Mouse (Mus musculus): ENCODE measurements around the gene Elk1.

DNA sequence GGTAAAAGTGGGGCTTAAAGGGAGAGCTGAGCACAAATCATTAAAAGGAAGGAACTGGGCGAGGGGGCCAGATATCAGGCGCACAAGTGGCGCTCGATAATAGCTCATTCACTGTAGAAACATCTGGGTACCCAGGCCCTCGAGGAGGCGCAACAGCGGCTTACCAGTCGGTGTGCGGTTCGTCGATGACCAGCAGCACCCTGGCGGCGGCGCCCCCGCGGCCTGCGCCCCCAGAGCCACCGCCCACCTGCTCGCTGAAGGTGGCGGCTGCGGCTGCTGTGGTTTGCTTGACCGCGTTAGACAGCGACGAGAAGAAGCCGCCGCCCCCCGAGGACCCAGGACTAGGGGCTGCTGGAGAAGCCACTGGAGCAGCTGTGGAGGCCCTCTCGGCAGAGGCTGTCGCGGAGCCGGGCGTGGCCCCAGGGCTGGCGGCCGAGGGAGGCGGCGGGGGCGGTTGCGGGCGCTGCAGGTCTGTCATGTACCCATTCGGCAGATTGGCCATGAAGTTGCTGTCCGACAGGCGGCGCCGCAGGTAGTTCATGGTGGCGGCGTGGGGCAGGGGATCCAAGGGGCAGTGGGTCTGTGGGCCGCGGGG lies 30.1 kb downstream of the Elk1 start:
- no peak for TF ChIP-seq EP300 (IDR thresholded peaks at IDR 0.05; ENCODE audit: low read depth)
- no peak for TF ChIP-seq CTCF (IDR thresholded peaks at IDR 0.05; ENCODE audit: low read depth)

Data from heart, postnatal 0 days (tissue).